Mouse (Mus musculus) bone marrow, adult 2 months (tissue): ENCODE data around the gene Mrap.

Source experiments
- CTCF ChIP-seq: fragments of 200-500 bp; IDR thresholded peaks from 2 replicates; pipeline ENCODE4 v1.5.1; 2011; ENCODE audit warnings: low read length, control low read depth; ENCODE audit not compliant: control insufficient read depth, insufficient read depth
- POLR2A ChIP-seq: fragments of 200-500 bp; IDR thresholded peaks from 2 replicates; pipeline ENCODE4 v1.6.1; 2011; ENCODE audit warnings: low read depth, mild to moderate bottlenecking, control low read depth, low read length, borderline replicate concordance; ENCODE audit not compliant: control insufficient read depth

DNA sequence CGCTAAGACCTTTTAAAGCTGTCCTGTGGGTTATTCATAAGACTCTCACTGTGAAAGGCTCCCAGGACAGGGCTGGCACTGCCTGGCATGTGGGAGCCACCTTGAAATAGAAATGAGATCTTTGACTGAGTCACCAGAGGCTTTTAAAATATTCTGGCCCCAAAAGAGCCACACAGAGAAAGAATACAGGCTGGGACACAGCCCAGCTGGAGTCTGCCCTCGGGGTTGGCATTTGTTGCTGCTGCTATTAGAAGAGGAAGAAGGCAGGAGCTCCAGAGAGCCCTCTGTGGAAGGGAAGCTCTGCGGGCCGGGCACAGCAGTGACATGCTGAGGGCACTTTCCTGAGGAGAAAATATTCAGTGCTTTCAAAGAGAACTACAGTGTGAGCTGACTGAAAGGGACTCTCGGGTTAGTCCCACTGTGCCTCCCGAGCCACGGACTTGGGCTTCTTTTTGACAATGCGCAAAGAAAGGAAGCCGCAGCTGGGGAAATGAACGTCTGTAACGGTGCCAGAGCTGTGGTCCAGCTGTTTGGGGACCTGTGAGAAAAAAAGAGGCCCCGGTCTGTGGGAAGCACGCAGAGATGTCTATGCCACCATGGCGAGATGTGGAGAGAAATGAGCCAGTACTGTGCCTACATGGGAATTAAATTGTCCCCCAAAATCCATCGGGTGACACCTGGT, 45.2 kb upstream of the Mrap start:
- TF ChIP-seq POLR2A: no peak
- TF ChIP-seq CTCF: no peak
